Mouse (Mus musculus) neural tube, embryonic 15.5 days (tissue): ENCODE data around the gene Wfdc1. TPM values are rescaled to one million over a fixed set of nuclear protein-coding genes. Genes with fewer than 3 reads are reported as not detected.

Source experiments
- ATAC-seq: fragments of 200-750 bp; cut with Nextera tagmentation; 2 replicates; pipeline ENCODE4 v1.8.0; 2017; ENCODE audit warnings: mild to moderate bottlenecking, moderate TSS enrichment, moderate library complexity; ENCODE audit not compliant: low FRiP score
- H3K27ac ChIP-seq: fragments of 300-500 bp; sonication (generic); replicated peaks from 2 replicates; pipeline ENCODE4 v1.5.1; 2015; ENCODE audit warnings: mild to moderate bottlenecking, inconsistent platforms
- H3K27me3 ChIP-seq: fragments of 300-500 bp; sonication (generic); replicated peaks from 2 replicates; pipeline ENCODE4 v1.6.1; 2015; ENCODE audit warnings: inconsistent platforms
- H3K36me3 ChIP-seq: fragments of 300-500 bp; sonication (generic); 2 replicates; pipeline ENCODE4 v1.6.1; 2015; ENCODE audit warnings: inconsistent platforms
- H3K4me1 ChIP-seq: fragments of 300-500 bp; sonication (generic); 2 replicates; pipeline ENCODE4 v1.6.1; 2015; ENCODE audit warnings: inconsistent platforms
- H3K4me2 ChIP-seq: fragments of 300-500 bp; sonication (generic); 2 replicates; pipeline ENCODE4 v1.6.1; 2015; ENCODE audit warnings: inconsistent platforms, mild to moderate bottlenecking, moderate library complexity
- H3K4me3 ChIP-seq: fragments of 300-500 bp; sonication (generic); replicated peaks from 2 replicates; pipeline ENCODE4 v1.5.1; 2015; ENCODE audit warnings: mild to moderate bottlenecking, inconsistent platforms
- H3K9ac ChIP-seq: fragments of 300-500 bp; sonication (generic); replicated peaks from 2 replicates; pipeline ENCODE4 v1.6.1; 2015; ENCODE audit warnings: mild to moderate bottlenecking, inconsistent platforms
- H3K9me3 ChIP-seq: fragments of 300-500 bp; sonication (generic); replicated peaks from 2 replicates; pipeline ENCODE4 v1.6.1; 2016; ENCODE audit warnings: inconsistent platforms
- WGBS: fragments of 180-500 bp; shearing (Covaris S2); methylation state at CpG from one replicate; pipeline ENCODE4 v1.1.7; 2015; ENCODE audit warnings: mixed read lengths; 5-methylcytosine and 5-hydroxymethylcytosine counted together
- polyA plus RNA-seq: library from polyadenylated mRNA; unstranded; fragments of >200 nt; fragmentation: Nextera tagmentation; extraction: Ambion mirVana; gene quantifications from 2 replicates; pipeline ENCODE4 v1.2.1, GENCODE M21; 2015

The Wfdc1 gene
- polyA plus RNA-seq, 1 experiment from 2014 or later: 6.2 TPM

DNA sequence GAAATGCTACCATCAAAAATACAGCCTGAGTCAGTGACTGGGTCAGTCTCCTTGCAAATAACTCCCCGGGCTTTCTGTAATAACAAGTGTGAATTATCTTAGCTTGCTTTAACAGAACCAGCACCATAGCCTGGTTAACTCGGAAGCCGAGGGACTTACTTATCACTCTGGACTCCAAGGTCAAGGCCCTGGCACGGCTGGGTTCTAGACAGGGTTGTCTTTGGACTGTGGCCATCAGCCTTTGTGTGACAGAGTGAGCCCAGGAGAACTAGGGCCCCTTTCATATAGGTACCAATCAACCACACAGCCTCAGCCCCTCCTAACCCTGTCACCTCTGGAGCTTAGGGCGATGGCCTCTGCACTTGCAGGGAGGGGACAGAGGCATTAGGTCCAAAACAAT lies 25.1 kb upstream of the Wfdc1 start:
- Histone ChIP-seq H3K4me3 (no peak overlapping the region), H3K4me1 (peaks cover 23% of the 10 kb centered on the region), H3K36me3 (no peaks in the 10 kb centered on the region), H3K4me2 (no peak overlapping the region), H3K9ac (no peak overlapping the region), H3K27me3 (0 out of 2 replicates have a peak, but pooled peaks cover 3% of the 10 kb centered on the region), H3K27ac (no peak overlapping the region), H3K9me3 (no peaks in the 10 kb centered on the region)
- ATAC-seq: no peak
- 90% methylated on average over 5 of the region's 5 CpGs for WGBS

DNA sequence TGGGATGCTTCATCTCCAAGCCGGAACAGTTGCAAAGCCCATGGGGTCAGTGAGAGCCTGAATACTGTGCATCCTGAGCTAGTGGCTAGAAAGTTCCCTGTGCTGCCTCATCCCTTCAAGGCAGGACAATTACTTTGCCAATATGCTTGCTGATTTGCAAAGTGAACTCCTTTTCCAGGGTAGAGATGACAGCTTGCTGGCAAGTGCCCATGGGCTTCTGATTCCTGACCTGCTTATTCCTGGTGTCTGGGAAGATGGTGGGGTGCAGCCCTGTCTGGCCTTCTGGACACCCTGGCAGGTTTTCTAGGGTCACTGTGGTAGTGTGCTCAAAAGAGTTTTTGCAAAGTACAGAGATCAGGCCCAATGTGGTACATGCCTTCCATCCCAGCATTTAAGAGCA lies 23.2 kb upstream of the Wfdc1 start:
- Histone ChIP-seq H3K9ac (no peak overlapping the region), H3K4me1 (peaks cover 23% of the 10 kb centered on the region), H3K36me3 (no peaks in the 10 kb centered on the region), H3K4me3 (no peak overlapping the region), H3K4me2 (no peak overlapping the region), H3K27ac (no peak overlapping the region), H3K27me3 (no peaks in the 10 kb centered on the region), H3K9me3 (no peaks in the 10 kb centered on the region)
- no peak for ATAC-seq
- 94% methylated on average over 1 of the region's 1 CpGs for WGBS

DNA sequence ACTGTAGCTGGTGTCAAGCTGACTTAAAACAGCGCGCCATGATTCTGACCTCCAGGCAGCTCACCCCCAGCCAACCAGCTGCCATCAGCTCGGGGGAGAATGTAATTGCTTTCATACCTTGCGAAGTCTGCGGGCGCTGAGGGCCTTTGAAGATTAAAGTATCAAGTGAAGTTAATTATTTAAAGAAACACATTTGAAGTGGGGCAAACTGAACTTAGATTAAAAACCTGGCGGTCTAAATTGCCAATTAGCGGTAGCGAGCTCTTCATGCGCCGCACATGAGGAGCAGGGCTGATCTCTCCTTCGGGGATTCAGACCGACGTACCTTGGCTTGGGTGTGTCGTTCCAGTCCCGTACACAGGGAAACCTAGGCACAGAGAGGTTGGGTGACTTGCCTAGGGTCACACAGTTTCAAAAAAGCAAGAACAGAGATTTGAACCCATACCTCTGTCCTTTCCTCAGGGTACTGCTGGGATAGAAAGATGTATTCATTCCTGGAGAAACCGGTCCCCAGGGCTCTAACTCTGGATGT lies 21.7 kb upstream of the Wfdc1 start:
- peak overlapping the region; percentile 71 for H3K27ac ChIP-seq
- peaks cover 23% of the 10 kb centered on the region for H3K4me1 ChIP-seq
- H3K27me3 ChIP-seq: no peaks in the 10 kb centered on the region
- no peaks in the 10 kb centered on the region for H3K36me3 ChIP-seq
- no peaks in the 10 kb centered on the region for H3K9me3 ChIP-seq
- H3K4me2 ChIP-seq: 0 out of 2 replicates have a peak overlapping the region, but pooled peaks have one; percentile 13
- 44% methylated on average over 17 of the region's 17 CpGs for WGBS
- no peak overlapping the region for H3K9ac ChIP-seq
- H3K4me3 ChIP-seq: no peak overlapping the region
- peak; percentile 29; the same call in 1 of the 2 replicates for ATAC-seq

DNA sequence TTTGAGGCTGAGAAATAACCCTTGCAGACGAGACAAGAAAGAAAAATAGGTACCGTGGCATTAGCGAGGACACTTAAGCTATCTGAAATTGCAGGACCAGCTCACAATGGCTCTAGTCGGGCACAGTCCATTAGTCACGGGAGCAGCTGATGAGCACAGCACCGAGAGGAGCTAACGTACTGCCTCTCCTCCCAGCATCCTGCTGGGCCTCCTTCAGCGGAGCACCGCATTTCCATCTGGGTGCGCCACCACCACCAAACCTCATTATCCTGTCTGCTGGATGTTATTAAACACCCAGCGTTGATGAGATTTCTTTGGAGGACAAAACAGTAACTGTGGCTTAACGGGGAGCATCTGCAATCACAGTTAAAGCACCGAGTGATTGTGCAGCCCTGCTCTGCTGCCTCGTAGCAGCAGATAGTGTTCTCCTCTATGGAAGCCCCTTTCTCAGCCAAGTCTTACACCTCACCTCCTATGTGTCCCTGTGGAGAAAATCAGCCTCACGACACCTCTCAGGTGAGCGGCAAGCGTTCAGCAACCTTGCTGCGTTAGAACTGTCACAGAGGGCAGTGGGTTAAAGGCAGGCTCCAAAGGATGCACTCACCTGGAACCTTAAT lies 21.1 kb upstream of the Wfdc1 start:
- peaks cover 20% of the 10 kb centered on the region for H3K4me1 ChIP-seq
- no peak overlapping the region for H3K4me3 ChIP-seq
- no peaks in the 10 kb centered on the region for H3K9me3 ChIP-seq
- H3K9ac ChIP-seq: no peak overlapping the region
- peak overlapping the region; percentile 71 for H3K27ac ChIP-seq
- WGBS: 29% methylated on average over 18 of the region's 18 CpGs
- ATAC-seq: peak; percentile 88
- H3K27me3 ChIP-seq: no peaks in the 10 kb centered on the region
- no peaks in the 10 kb centered on the region for H3K36me3 ChIP-seq
- H3K4me2 ChIP-seq: peak overlapping the region; percentile 13; the same call in 1 of the 2 replicates

DNA sequence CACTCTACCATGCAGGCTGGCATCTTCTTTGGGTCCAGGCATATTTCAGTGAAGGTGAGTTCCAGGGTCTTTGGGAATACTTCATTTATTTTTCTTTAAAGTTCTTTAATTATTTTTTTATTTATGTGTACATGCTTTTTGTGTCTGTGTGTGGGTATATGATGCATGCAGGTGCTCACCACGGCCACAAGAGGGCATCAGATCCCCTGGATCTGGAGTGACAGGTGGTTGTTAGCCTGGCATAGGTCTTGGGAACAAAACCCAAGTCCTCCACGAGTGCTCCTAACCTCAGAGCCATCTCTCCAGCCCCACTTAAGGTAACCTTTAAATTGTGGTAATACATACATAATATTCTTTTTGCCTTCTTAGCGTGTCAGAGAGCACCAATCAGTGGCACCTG lies 20.0 kb upstream of the Wfdc1 start:
- no peak overlapping the region for H3K27ac ChIP-seq
- H3K36me3 ChIP-seq: no peaks in the 10 kb centered on the region
- H3K27me3 ChIP-seq: no peaks in the 10 kb centered on the region
- no peak for ATAC-seq
- H3K4me2 ChIP-seq: no peak overlapping the region
- H3K9ac ChIP-seq: no peak overlapping the region
- peaks cover 20% of the 10 kb centered on the region for H3K4me1 ChIP-seq
- no peak overlapping the region for H3K4me3 ChIP-seq
- H3K9me3 ChIP-seq: no peaks in the 10 kb centered on the region
- 78% methylated on average over 3 of the region's 3 CpGs for WGBS

GRCm38 (mm10) chr8:119646846-119647245 lies 19.3 kb upstream of the Wfdc1 start:
- H3K4me3 ChIP-seq: no peak overlapping the region
- no peak overlapping the region for H3K4me2 ChIP-seq
- ATAC-seq: no peak
- peaks cover 20% of the 10 kb centered on the region for H3K4me1 ChIP-seq
- H3K27ac ChIP-seq: no peak overlapping the region
- H3K27me3 ChIP-seq: no peaks in the 10 kb centered on the region
- H3K9me3 ChIP-seq: no peaks in the 10 kb centered on the region
- no peak overlapping the region for H3K9ac ChIP-seq
- H3K36me3 ChIP-seq: no peaks in the 10 kb centered on the region
- 83% methylated on average over 7 of the region's 7 CpGs for WGBS

DNA sequence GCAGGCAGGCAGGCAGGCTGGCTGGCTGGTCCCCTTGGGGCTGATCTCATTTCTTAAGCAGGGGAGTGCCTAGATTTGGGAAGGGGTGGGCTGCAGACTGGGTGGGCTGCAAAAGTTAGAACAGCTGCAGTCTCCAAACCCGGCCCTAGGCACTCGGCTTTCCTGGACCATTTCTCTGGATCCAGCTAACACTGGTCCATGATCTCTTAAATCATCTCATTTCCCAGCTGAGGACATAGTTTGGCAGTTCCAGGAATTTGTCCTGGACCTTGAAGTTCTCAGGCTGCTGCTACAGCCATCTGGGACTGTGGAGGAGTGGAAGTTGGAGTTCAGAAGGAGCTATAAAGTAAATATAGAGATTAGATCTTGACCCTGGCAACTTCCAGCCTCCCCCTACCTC lies 14.8 kb upstream of the Wfdc1 start:
- Histone ChIP-seq H3K27me3 (no peaks in the 10 kb centered on the region), H3K9me3 (no peaks in the 10 kb centered on the region), H3K27ac (no peak overlapping the region), H3K36me3 (no peaks in the 10 kb centered on the region), H3K4me1 (no peaks in the 10 kb centered on the region), H3K4me3 (no peak overlapping the region), H3K9ac (no peak overlapping the region), H3K4me2 (no peak overlapping the region)
- ATAC-seq: no peak
- WGBS: 76% methylated on average over 2 of the region's 2 CpGs

- Histone ChIP-seq H3K4me3 (no peak overlapping the region), H3K9ac (no peak overlapping the region), H3K4me1 (peaks cover 9% of the 10 kb centered on the region), H3K27ac (no peak overlapping the region), H3K9me3 (no peaks in the 10 kb centered on the region), H3K36me3 (no peaks in the 10 kb centered on the region), H3K4me2 (no peak overlapping the region), H3K27me3 (no peaks in the 10 kb centered on the region)
- ATAC-seq: no peak
- WGBS: 57% methylated on average over 5 of the region's 5 CpGs
These were observed 9.3 kb upstream of the Wfdc1 start for GRCm38 (mm10) chr8:119656709-119657464.

DNA sequence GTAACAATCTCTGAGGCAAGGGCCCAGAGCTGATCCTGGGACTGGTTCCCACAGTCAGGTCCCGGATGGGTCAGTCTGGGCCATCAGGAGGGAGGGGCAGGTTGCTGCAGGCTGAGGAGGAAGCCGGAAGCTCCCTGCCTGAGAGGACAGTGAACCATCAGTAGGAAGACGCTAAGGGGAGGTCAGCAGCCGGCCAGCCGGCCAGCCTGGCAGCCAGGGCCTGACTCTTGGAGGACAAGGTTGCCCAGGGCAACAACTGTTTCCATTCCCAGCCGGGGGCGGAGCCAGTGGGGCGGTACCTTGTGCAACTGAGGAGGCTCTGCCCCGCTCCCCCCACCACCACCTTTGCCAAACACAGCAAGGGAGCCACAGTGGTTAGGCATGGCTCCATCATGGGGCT lies 5.1 kb upstream of the Wfdc1 start:
- peaks cover 9% of the 10 kb centered on the region for H3K4me1 ChIP-seq
- H3K4me3 ChIP-seq: no peak overlapping the region
- WGBS: 7% methylated on average over 9 of the region's 9 CpGs
- H3K9me3 ChIP-seq: no peaks in the 10 kb centered on the region
- H3K27me3 ChIP-seq: peaks cover 1% of the 10 kb centered on the region; the same call in 1 of the 2 replicates
- H3K4me2 ChIP-seq: no peak overlapping the region
- H3K27ac ChIP-seq: no peak overlapping the region
- H3K36me3 ChIP-seq: no peaks in the 10 kb centered on the region
- H3K9ac ChIP-seq: no peak overlapping the region
- no peak for ATAC-seq

DNA sequence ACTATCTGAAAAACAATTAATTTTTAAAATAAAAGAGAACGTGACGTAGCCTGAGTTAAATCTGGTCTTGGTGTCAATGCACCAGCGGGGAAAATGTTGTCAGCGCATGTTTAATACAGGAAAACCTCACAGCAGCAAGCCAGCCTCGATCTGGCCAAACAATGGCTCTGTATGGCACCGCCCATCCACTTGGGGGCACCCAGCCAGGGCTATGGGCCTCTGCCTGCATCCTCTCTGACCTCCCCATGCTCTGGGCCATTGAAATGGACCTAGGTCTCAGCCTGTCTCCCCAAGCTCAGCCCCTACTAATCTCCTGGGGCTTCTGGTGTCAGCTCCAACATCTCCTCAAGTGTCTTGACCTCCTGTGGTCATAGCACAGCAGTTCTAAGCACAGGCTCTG lies 4.3 kb upstream of the Wfdc1 start:
- Histone ChIP-seq H3K9me3 (no peaks in the 10 kb centered on the region), H3K4me2 (no peak overlapping the region), H3K27me3 (peaks cover 9% of the 10 kb centered on the region; the same call in 1 of the 2 replicates), H3K27ac (no peak overlapping the region), H3K4me3 (no peak overlapping the region), H3K4me1 (peaks cover 12% of the 10 kb centered on the region), H3K36me3 (no peaks in the 10 kb centered on the region), H3K9ac (no peak overlapping the region)
- ATAC-seq: no peak
- WGBS: 62% methylated on average over 6 of the region's 6 CpGs

DNA sequence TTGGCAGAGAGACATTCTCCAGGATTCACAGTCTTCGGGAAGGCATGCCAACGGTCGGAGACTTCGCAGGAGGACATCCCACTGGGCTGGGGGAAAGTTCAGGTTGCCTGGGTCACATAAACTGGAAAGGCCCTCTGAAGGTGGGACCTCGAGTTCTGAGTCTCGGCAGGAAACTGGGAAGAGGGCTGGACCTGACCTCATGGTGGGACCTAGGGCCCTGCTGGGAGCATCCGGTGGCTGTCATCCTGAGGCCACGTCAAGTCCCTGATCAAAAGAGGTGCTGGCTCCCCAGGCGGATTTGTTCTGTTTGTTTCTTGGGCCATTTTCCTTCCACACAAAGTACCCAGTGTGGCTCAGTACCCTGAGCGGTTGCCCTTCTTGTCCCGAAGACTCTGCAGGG lies 2.7 kb upstream of the Wfdc1 start:
- no peaks in the 10 kb centered on the region for H3K36me3 ChIP-seq
- H3K4me3 ChIP-seq: no peak overlapping the region
- peaks cover 15% of the 10 kb centered on the region; the same call in 1 of the 2 replicates for H3K27me3 ChIP-seq
- H3K4me1 ChIP-seq: peaks cover 12% of the 10 kb centered on the region
- H3K9ac ChIP-seq: no peak overlapping the region
- no peak overlapping the region for H3K27ac ChIP-seq
- H3K9me3 ChIP-seq: no peaks in the 10 kb centered on the region
- no peak overlapping the region for H3K4me2 ChIP-seq
- 60% methylated on average over 11 of the region's 11 CpGs for WGBS
- no peak for ATAC-seq

DNA sequence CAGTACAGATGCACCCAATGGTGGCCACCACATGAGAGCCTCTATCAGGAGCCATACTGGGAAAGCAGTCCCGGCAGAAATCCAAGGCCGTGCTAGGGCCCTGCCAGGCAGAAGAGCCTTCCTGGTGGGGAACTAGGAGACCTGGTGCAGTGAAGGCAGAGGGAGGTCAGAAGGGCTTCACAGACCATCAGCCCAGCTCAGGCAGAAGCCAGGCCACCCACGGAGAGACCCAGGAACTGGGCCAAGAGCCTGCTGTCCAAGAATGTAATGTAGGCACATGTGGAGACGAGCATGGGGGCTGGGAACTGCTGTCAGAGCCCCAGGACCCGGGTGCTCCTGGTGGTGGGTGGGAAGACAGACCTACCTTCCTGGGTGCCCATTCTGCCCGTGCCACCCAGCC lies 895 bp upstream of the Wfdc1 start:
- no peaks in the 10 kb centered on the region for H3K9me3 ChIP-seq
- H3K36me3 ChIP-seq: no peaks in the 10 kb centered on the region
- no peak overlapping the region for H3K4me2 ChIP-seq
- H3K27ac ChIP-seq: no peak overlapping the region
- WGBS: 84% methylated on average over 6 of the region's 6 CpGs
- H3K27me3 ChIP-seq: peaks cover 15% of the 10 kb centered on the region; the same call in 1 of the 2 replicates
- H3K4me1 ChIP-seq: peaks cover 12% of the 10 kb centered on the region
- no peak for ATAC-seq
- no peak overlapping the region for H3K9ac ChIP-seq
- no peak overlapping the region for H3K4me3 ChIP-seq
